Mouse (Mus musculus): ENCODE data around the gene Matn4.

Matn4 gene

DNA sequence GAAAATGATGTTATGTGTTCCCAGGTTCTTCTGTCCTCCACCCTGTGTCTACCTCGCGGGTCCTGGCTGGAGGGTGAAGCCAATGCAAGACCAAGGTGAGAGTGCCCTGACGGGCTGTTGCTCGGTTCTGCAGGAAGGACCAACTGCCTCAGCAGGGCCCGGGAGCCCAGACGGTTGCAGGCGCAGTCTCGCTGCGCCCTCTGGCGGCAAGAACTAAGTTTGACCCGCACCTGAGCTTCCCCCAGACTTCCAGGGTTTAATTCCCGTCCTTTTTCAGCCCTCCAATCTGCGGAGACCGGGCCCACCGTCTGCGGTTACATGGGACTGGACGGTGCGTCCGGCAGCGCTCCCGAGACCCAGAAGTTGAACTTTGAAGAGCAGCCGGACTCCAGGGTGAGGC is 2.7 kb upstream of the Matn4 start:
- peak; percentile 84 to 87 for DNase-seq

GRCm38 (mm10) chr2:164405519-164405918 is 559 bp upstream of the Matn4 start:
- no peak for DNase-seq

GRCm38 (mm10) chr2:164404082-164404990 is 624 bp downstream of the Matn4 start:
- peak; percentile 70 to 77 for DNase-seq

DNA sequence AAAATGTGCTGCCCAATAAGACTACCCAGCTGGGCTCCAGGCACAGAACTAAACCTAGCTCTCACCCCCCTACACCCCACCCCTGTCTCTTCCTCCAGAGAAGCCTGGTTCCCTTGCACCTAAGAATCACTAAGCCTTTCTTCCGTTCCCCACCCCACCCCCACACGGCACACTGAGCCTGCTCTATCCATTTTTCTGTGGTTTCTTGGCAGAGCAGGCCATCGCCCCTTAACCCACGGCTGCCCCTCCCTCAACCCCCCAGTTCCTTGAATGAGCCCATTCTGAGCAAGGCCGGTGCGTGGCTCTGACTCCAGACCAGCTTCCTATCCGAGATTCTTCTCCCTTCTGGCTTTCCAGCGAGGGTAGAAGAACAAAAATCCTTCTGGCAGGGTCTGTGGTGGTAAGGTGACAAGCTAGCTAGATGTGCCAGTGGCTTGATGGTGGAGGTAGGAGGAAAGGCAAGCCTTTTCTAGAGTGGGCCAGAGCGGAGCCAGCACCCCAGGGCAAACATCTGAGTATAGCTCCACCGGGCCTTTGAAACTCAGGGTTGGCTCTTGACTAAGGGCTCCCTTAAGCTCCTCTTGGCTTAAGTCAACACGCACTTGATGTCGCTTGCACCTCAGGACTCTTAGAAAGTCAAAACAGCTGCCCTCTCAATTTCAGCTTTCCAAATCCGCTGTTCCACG is 1.4 kb downstream of the Matn4 start:
- DNase-seq: no peak

DNA sequence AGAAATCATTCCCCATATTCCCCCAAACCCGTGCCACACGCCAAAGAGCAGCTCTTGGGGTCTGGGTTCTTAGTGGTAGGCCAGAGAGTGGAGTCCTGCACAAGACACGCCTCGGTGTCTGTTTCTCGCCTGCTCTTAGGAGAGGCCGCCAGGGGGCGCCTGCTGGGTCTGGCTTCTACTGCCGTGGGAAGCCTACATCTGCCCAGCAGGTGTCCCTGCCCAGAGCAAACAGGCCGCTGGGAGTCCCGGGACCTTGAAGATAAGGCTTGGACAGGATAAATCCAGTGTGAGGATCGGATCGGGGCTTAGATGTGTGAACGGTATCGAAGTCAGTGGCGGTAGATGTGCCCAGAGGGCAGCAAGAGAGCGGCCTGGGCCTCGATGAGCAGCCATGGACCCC is 2.1 kb downstream of the Matn4 start, which contains the start of gene Rbpjl:
TSS of gene Rbpjl (plus strand) at position 236 of the 400 bp plus-strand sequence.
- DNase-seq: peak; percentile 89 to 92

- no peak for DNase-seq
These were observed 8.0 kb downstream of the Matn4 start for GRCm38 (mm10) chr2:164396911-164397310.

GRCm38 (mm10) chr2:164396076-164396475 is 8.9 kb downstream of the Matn4 start:
- DNase-seq: no peak

DNA sequence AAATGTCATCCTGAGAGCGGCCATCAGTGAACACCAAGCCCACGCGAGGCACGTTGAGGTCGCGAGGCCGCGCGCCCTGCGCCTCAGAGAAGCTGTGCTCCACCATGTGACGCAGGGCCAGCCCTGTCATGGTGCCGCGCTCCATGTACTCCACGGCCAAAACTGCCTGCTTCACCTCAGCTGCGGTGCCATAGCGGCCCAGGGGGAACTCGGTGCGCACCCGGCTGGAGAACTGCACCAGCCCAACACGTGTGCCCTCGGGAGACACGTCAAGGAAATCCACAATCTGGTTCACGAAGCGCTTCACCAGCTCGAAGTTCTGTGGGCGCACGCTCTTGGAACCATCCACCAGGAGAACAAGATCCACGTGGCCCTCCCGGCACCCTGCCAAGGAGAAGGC is 11.8 kb downstream of the Matn4 start:
- no peak for DNase-seq

- DNase-seq: peak; percentile 93 to 94
These were observed 15.5 kb downstream of the Matn4 start for GRCm38 (mm10) chr2:164389499-164389898.

DNA sequence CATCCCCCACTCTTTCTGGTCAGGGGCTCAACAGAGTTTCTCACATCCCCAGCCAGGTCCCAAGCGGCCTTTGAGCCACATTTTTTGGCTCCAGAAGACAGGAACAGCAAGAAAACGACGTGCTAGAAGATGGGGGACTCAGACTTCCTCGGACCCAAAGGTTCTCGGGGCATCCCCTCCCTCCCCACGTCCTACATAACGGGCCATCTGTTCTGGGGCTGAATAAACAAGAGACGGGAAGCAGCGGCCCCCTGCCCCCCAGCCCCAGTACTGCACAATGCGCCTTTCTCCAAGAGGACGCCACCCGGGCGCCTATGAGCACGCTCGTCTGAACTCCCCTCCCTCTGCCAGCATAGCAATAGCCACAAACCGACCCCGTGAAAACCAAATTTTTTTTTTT is 15.9 kb downstream of the Matn4 start, which contains the start of gene Slpi:
TSS of gene Slpi (minus strand) at position 76 of the 400 bp plus-strand sequence.
- DNase-seq: peak; percentile 35 to 58

DNA sequence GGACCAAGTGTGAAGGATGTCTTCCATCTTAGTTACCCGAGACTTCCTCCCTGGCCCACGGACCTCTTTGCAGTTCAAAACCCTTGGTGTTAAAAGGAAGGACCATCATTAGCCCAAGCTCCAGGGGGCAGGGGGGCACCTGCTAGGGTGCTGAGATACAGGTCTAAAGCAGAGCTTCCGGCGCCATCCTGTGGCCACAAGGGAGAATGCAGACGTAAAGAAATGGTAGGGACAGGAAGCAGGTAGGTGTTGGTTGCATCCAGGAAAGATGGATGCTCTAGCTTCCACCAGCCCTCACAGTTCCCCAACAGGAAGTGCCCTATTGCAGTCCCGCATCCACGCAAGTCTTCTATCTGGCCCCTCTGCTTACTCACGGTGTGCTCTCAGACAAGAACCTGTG is 18.0 kb downstream of the Matn4 start:
- DNase-seq: peak; percentile 67 to 71

DNA sequence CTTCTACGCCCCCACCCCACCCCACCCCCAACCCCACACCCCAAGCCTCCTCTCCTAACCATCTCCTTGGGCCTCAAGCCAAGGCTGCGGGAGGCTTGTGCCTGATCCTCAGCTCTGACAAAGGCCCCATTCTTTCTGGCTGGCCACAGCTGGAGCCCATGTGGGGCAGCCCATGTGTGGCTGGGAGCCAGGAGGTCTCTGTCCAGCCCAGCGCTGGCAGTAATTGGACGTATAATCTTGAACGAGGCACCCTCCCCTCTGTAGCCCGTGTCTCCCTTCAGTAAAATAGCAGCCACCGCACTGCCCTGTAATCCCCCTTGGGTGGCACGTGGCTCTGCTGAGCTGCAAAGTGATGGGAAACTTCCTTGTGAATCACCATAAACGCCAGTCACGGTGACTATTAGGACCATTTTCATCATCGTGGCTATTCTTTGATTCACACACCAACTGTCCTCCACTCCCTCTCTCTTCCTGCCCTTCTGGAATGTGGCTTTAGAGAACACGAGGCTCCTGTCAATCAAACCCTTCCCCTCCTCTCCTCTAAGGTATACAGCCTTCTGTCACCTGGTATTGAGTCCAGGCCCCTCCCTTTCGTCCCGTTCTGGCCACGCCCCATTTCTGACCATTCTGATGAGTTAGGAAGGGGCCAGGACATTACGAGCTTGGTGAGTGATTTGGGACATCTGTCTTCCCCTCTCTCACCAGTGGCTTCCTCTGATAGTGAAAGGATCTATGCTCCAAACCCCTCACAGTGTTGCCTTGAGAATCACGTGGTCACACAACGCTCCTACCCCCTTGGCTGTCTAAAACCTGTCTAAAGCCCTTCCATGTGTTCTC is 18.8 kb downstream of the Matn4 start:
- peak in 1 of 2 experiments; percentile 11 for DNase-seq

DNA sequence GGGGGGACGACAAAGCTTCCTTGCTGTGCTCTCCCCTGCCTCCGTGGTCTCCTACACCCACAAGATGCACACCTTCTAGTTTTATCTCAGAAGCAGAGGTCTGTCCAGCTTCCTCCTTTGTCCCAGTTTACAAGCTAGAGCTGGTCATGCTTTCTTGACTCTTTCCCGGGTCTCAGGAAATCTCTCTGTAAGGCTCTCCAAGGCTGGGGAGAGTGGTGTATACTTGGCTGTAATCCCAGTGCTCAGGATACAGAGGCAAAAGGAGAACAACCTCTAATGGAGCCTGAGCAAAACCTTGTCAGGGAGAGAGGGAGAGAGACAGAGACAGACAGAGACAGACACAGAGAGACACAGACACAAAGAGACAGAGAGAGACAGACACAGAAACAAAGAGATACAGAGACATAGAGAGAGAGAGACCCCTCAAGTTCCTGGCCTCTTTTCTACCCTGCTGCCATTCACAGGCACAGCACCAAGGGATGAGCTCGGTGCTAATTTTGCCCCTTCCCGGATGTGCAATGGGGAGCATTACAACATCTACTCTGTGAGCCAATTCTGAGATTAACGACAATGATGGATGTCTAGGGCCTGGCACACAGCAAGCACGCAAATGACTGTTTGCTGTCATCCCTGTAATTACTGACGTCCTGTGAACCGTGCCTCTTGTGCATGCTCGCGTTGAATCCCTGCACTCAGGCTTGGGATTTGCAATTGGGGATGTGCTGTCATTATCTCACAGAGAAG is 21.1 kb downstream of the Matn4 start:
- DNase-seq: no peak

GRCm38 (mm10) chr2:164382971-164383370 is 22.0 kb downstream of the Matn4 start:
- DNase-seq: no peak

DNA sequence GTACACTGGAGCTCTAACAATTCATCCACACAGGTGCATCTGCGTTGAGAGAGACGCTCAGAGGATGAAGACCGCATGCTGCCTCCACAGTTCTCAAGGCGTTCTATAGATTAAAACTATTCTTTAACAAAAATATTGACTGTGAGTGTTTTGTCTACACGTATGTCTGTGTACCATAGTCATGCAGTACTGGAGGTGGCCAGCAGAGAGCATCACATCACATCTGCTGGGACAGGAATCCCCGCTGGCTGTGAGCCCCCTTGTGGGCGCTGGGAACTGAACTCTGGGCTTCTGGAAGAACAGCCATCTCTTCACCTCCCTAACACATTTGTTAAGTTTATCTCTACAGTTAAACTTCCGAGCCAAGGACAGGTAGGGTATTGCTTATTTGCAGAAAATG is 23.2 kb downstream of the Matn4 start:
- DNase-seq: peak; percentile 25 to 32

- no peak for DNase-seq
These were observed 27.2 kb downstream of the Matn4 start for GRCm38 (mm10) chr2:164377478-164378426.

DNA sequence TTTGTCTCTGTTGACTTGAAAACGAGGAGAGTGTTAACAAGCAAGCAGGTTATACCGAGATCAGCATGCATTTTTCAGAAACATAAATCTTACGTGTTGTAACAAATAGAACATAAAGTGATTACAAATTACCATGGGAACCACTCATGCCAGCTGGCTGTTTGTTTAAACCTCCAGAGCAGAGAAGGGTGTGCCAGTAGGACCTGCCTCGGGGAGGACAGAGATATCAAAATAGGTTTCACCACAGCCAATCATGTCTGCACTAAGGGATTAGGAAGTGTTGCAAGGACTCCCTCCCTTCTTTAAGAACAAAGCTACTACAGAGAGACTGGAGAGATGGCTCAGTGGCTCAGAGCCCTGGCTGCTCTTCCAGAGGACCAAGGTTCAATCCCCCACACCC is 31.8 kb downstream of the Matn4 start:
- no peak for DNase-seq

- DNase-seq: no peak
These were observed 32.4 kb downstream of the Matn4 start for GRCm38 (mm10) chr2:164372408-164373053.

GRCm38 (mm10) chr2:164371371-164371770 is 33.6 kb downstream of the Matn4 start:
- no peak for DNase-seq

- no peak for DNase-seq
These were observed 36.3 kb downstream of the Matn4 start for GRCm38 (mm10) chr2:164368620-164369105.

All from kidney, postnatal 4 days (tissue).